ENCODE assay signal across 12 mouse cellular contexts in the genomic region with DNA sequence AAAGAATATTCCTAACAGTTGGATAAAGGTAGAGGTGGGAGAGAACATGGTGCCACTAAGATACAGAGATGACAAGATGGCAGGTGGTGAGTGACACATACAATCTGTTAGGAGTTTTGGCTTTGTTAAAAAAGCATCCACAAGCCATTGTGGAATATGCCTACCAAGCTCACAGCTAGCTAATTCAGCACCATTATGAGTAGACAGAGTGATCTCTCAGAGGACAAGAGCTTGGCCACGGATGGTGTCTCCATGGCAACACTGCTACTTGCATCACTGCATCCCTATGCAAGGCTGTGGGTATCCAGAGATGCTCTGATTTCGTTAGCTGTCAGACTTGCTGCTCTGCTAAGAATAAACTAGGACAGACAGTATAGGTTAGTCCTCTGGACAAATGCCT.
DNase-seq lines count a peak whose midpoint lies in the region; ATAC-seq and TF ChIP-seq lines count a peak whose summit lies in the region.
"Had no signal": no experiment of that assay in that cellular context is flagged by ENCODE, and none has a peak within 500 bp of the region (broad histone marks: within the 10 kb centered on the region; RNA-seq: fewer than 3 reads in every experiment).

No protein-coding gene starts in this region.

- no peak overlapping the region for H3K9ac ChIP-seq in lung, embryonic 14.5 days
- H3K9ac ChIP-seq: liver, postnatal 0 days had no signal

- peak; percentile 68 to 72 for DNase-seq in cerebellum, postnatal 14 days
- no peak for DNase-seq in cerebellum, adult 18-20 months
- peak; percentile 59 for DNase-seq in lung, embryonic 14.5 days
- DNase-seq in lung, postnatal 25 days (ENCODE audit: low spot score), result no peak
- DNase-seq in layer of hippocampus, adult 9-11 months, result peak; percentile 90
- peak; percentile 59 for DNase-seq in retina, postnatal 1 day
- DNase-seq in urinary bladder, postnatal 10 days (ENCODE audit: low spot score), result no peak
- no peak for DNase-seq in testis, postnatal 10 days (ENCODE audit: low spot score)
- DNase-seq: adrenal gland, adult 8-10 months; cerebellum, postnatal 36 days; liver, postnatal 0 days had no signal

- no peaks in the 10 kb centered on the region for H3K27me3 ChIP-seq in lung, embryonic 14.5 days (ENCODE audit: insufficient read depth, low read length)

- H3K27ac ChIP-seq in lung, embryonic 14.5 days (ENCODE audit: low read depth), result peak overlapping the region; percentile 3; the same call in 1 of the 2 replicates

- peaks cover 57% of the 10 kb centered on the region for H3K4me1 ChIP-seq in lung, embryonic 14.5 days (ENCODE audit: insufficient read depth)

- no peak for ATAC-seq in lung, embryonic 14.5 days (ENCODE audit: insufficient read depth)
- ATAC-seq: liver, postnatal 0 days had no signal

- H3K4me3 ChIP-seq in lung, embryonic 14.5 days (ENCODE audit: low read depth, low read length), result no peak overlapping the region
- H3K4me3 ChIP-seq: myocyte had no signal

- 66% methylated on average over 2 of the region's 2 CpGs for WGBS in lung, embryonic 14.5 days

- no peaks in the 10 kb centered on the region for H3K36me3 ChIP-seq in lung, embryonic 14.5 days (ENCODE audit: insufficient read depth)

- H3K9me3 ChIP-seq in lung, embryonic 14.5 days (ENCODE audit: low read depth, low read length), result no peaks in the 10 kb centered on the region

- no peak for TF ChIP-seq CTCF in lung, embryonic 14.5 days (IDR thresholded peaks at IDR 0.05; ENCODE audit: low read depth)

- H3K4me2 ChIP-seq in lung, embryonic 14.5 days, result no peak overlapping the region

Comparison
In these comparisons a context has a peak if more than half of its experiments do, and no peak if none do; other contexts are left out.
1. DNase-seq: peak in cerebellum, postnatal 14 days (2 of 2), lung, embryonic 14.5 days (single experiment), layer of hippocampus, adult 9-11 months (single experiment) and retina, postnatal 1 day (single experiment); none in cerebellum, adult 18-20 months (0 of 2), lung, postnatal 25 days (single experiment), urinary bladder, postnatal 10 days (single experiment) and testis, postnatal 10 days (single experiment).